Mouse (Mus musculus) lung, adult 18-20 months (tissue): ENCODE measurements around the gene Lpar4.

Experiments
- DNase-seq, 2 experiments: peaks; one replicate each; pipeline ENCODE4 v3.0.0; 2022; ENCODE audit warnings: mixed read lengths in 2 of 2

Lpar4 gene

GRCm38 (mm10) chrX:106920175-106920827, at the start of gene Lpar4:
Lpar4 (plus strand) TSS chrX:106920625.
- peak; percentile 5 to 9 for DNase-seq

GRCm38 (mm10) chrX:106871426-106871825, 49.0 kb upstream of the Lpar4 start:
- no peak for DNase-seq

- DNase-seq = no peak
Observed at GRCm38 (mm10) chrX:106871894-106872293, 48.5 kb upstream of the Lpar4 start.

- DNase-seq = no peak
Observed at GRCm38 (mm10) chrX:106872315-106872714, 48.1 kb upstream of the Lpar4 start.

GRCm38 (mm10) chrX:106897707-106898275, 22.6 kb upstream of the Lpar4 start:
- DNase-seq = no peak

GRCm38 (mm10) chrX:106920828-106921619, 599 bp downstream of the Lpar4 start:
- no peak for DNase-seq

- DNase-seq = no peak
Observed at GRCm38 (mm10) chrX:106924572-106924971, 4.1 kb downstream of the Lpar4 start.

- DNase-seq = no peak
Observed at GRCm38 (mm10) chrX:106939326-106939725, 18.9 kb downstream of the Lpar4 start.

- no peak for DNase-seq
Observed at GRCm38 (mm10) chrX:106950558-106950957, 30.1 kb downstream of the Lpar4 start.

- no peak for DNase-seq
Observed at GRCm38 (mm10) chrX:106951016-106951415, 30.6 kb downstream of the Lpar4 start.

GRCm38 (mm10) chrX:106953840-106954239, 33.4 kb downstream of the Lpar4 start:
- peak in 1 of 2 experiments; percentile 9 for DNase-seq

- no peak for DNase-seq
Observed at GRCm38 (mm10) chrX:106962233-106962632, 41.8 kb downstream of the Lpar4 start.

GRCm38 (mm10) chrX:106964326-106964725, 43.9 kb downstream of the Lpar4 start:
- DNase-seq = peak; percentile 65 to 72
